Mouse (Mus musculus): ENCODE measurements around the gene Olfr1087.
"Not testable (repeated sequence)": the region's sequence is repeated elsewhere in the genome, so short reads cannot be mapped to it uniquely, and the experiment has no call there.

Olfr1087 gene

DNA sequence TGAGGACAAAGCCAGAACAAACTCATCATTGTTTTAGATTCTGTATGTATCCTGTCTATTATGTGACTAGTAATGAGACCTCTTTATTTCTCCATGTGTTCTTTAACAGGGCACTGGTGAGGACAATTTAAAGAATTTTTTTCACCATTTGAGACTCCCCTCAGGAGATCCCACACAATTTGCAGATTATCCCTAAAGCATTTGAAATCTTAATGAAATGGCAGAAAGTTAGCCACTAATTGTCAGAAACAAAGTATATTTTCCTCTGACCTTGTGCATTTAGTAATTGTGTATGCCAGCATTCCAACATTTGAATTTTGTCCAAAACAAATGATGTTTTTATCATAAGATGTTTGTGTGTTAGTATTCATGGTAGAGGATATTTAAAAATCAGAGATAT, at the start of gene Olfr1087:
Gene Olfr1087 (minus strand): TSS at position 101 of the 400 bp plus-strand sequence.
- no peak for DNase-seq (ENCODE audit: low spot score)

DNA sequence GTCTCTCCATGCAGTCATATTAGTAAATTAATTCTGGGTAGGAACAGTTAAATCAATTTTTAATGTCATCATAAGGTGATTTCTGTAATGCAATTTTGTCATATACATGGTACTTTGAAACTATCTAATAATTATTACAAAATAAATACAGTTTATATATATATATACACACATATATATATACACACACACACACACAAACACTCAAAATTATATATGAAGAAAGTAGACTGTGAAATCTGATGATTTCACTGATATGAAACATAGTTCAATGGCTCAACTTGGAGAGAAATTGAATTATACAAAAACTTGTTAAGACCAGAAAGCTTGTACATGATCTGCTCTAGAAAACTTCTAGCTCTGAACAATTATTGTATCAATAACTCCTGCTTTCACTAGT, 35.4 kb upstream of the Olfr1087 start, which contains the start of gene Olfr1089:
Gene Olfr1089 (minus strand): TSS at position 101 of the 400 bp plus-strand sequence.
- DNase-seq (ENCODE audit: low spot score), result no peak

DNA sequence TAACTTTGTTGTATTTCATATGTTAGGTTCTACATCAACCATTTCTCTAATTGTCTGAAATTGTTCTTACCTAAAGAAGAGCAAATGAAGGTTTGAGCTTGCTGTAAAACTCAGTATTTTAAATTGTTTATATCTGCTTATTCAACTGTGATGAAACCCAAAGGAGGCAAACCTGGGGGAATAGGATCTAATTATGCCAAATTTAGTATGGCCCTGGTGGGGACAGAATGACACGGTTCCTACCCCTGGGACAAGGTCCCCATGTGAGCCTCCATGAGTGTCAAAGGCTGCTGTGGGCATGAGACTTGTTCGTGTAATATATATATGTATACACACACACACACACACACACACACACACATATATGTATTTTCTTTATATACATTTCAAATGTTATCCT, 18.2 kb downstream of the Olfr1087 start, which contains the start of gene Olfr1086:
Gene Olfr1086 (minus strand): TSS at position 101 of the 400 bp plus-strand sequence.
- DNase-seq (ENCODE audit: low spot score), result no peak

DNA sequence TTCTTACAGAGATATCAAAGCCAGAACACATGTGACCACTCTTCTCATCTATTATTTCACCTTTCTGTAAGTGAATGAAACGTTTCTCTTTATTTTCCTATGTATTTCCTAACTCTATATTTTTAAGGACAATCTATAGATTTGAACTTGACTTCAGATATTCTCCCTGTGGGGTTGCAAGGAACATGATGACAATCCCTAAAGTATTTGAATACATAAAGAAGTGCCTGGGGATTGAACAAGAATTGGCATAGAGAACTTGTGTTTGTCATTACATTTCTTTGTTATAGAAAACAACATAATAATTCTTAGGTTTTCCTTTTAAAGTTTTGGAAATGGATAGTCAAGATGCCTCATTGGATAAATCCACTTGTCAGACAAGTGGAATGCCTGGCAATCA, 36.3 kb downstream of the Olfr1087 start, which contains the start of gene Olfr1085:
Gene Olfr1085 (minus strand): TSS at position 101 of the 400 bp plus-strand sequence.
- no peak for DNase-seq (ENCODE audit: low spot score)

DNA sequence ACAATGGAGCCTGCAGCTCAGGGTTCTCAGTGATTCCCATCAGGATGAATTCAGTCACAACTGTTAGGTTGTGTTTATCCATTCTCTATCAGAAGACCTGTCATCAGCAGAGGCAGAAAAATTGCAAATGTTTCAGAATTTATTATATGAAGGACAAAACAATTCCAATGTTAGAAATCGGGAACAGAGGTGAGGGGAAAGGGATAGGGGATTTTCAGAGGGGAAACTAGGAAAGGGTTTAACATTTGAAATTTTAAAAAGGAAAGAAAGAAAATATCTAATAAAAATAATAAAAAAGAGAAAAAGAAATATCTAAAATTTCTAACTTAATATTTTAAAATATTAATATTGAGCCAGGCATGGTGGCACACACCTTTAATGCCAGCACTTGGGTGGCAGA, 58.6 kb downstream of the Olfr1087 start, which contains the start of gene Olfr1084:
Gene Olfr1084 (minus strand): TSS at position 101 of the 400 bp plus-strand sequence.
- DNase-seq (ENCODE audit: low spot score), result not testable (repeated sequence)
